Mouse (Mus musculus): ENCODE data around the gene Glt1d1.

DNA sequence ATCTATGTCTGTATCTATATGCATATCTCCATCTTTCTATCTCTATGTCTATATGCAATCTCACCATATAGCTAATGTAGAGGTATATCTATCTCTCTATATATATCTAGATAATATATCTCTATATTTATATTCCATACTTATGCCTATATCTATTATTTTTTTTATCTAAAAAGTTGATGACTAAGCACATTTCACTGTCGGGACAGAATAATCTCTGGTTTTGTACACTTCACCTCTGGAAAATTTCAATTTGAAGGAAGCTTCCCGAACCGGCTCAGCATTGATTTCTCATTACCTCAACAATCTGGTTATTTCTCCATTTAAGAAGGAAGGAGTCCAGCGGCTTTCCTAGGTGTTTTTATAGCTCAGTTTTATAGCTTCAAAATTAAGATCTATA, 64.5 kb downstream of the Glt1d1 start:
- no peak for TF ChIP-seq CTCF (IDR thresholded peaks at IDR 0.05; ENCODE audit: control insufficient read depth, insufficient read depth, insufficient replicate concordance, low read depth, low read length)
- TF ChIP-seq POLR2A (IDR thresholded peaks at IDR 0.05; ENCODE audit: control insufficient read depth, low read depth, low read length): no peak
